Mouse (Mus musculus): ENCODE results near the gene Dlg2. TPM values are rescaled to one million over a fixed set of nuclear protein-coding genes. Genes with fewer than 3 reads are reported as not detected.

The Dlg2 gene
- polyA plus RNA-seq, 1 experiment from 2014 or later, result 2.3 TPM

- Histone ChIP-seq H3K4me2 (no peak overlapping the region), H3K4me1 (replicated peaks) (no peaks in the 10 kb centered on the region), H3K27me3 (no peaks in the 10 kb centered on the region), H3K36me3 (no peaks in the 10 kb centered on the region), H3K9me3 (no peaks in the 10 kb centered on the region), H3K4me3 (replicated peaks) (no peak overlapping the region), H3K27ac (no peak overlapping the region), H3K9ac (replicated peaks) (no peak overlapping the region)
- 78% methylated on average over 1 of the region's 1 CpGs for WGBS
- ATAC-seq (ENCODE audit: insufficient number of reproducible peaks, insufficient read depth, low FRiP score, low TSS enrichment, low read depth), result no peak
Observed at GRCm38 (mm10) chr7:91715776-91716175, 1239.3 kb downstream of the Dlg2 start.

- Histone ChIP-seq H3K27ac (no peak overlapping the region), H3K9ac (replicated peaks) (no peak overlapping the region)
Observed at GRCm38 (mm10) chr7:91716696-91717095, 1240.2 kb downstream of the Dlg2 start.

GRCm38 (mm10) chr7:91720318-91720717, 1243.8 kb downstream of the Dlg2 start:
- Histone ChIP-seq H3K36me3 (no peaks in the 10 kb centered on the region), H3K9me3 (no peaks in the 10 kb centered on the region), H3K27ac (no peak overlapping the region), H3K4me1 (replicated peaks) (no peaks in the 10 kb centered on the region), H3K4me3 (replicated peaks) (no peak overlapping the region), H3K4me2 (no peak overlapping the region), H3K9ac (replicated peaks) (no peak overlapping the region), H3K27me3 (no peaks in the 10 kb centered on the region)
- ATAC-seq (ENCODE audit: insufficient number of reproducible peaks, insufficient read depth, low FRiP score, low TSS enrichment, low read depth), result no peak

More at GRCm38 (mm10) chr7:91716696-91717095, 1240.2 kb downstream of the Dlg2 start:
- H3K4me3 ChIP-seq (replicated peaks), result no peak overlapping the region
- H3K36me3 ChIP-seq, result no peaks in the 10 kb centered on the region
- H3K4me1 ChIP-seq (replicated peaks), result no peaks in the 10 kb centered on the region
- no peaks in the 10 kb centered on the region for H3K27me3 ChIP-seq
- no peak overlapping the region for H3K4me2 ChIP-seq
- ATAC-seq (ENCODE audit: insufficient number of reproducible peaks, insufficient read depth, low FRiP score, low TSS enrichment, low read depth), result no peak
- WGBS, result 80% methylated on average over 6 of the region's 6 CpGs
- H3K9me3 ChIP-seq, result no peaks in the 10 kb centered on the region

GRCm38 (mm10) chr7:91724397-91724796, 1247.9 kb downstream of the Dlg2 start:
- H3K4me2 ChIP-seq, result no peak overlapping the region
- no peaks in the 10 kb centered on the region for H3K36me3 ChIP-seq
- no peak overlapping the region for H3K4me3 ChIP-seq (replicated peaks)
- no peak overlapping the region for H3K27ac ChIP-seq
- no peaks in the 10 kb centered on the region for H3K27me3 ChIP-seq
- no peak overlapping the region for H3K9ac ChIP-seq (replicated peaks)
- H3K9me3 ChIP-seq, result no peaks in the 10 kb centered on the region
- H3K4me1 ChIP-seq (replicated peaks), result no peaks in the 10 kb centered on the region
- ATAC-seq (ENCODE audit: insufficient number of reproducible peaks, insufficient read depth, low FRiP score, low TSS enrichment, low read depth), result no peak
- 67% methylated on average over 5 of the region's 5 CpGs for WGBS

- H3K4me3 ChIP-seq (replicated peaks), result no peak overlapping the region
- no peak overlapping the region for H3K27ac ChIP-seq
- H3K9ac ChIP-seq (replicated peaks), result no peak overlapping the region
- WGBS, result 82% methylated on average over 3 of the region's 3 CpGs
- H3K4me1 ChIP-seq (replicated peaks), result no peaks in the 10 kb centered on the region
- no peaks in the 10 kb centered on the region for H3K27me3 ChIP-seq
- H3K9me3 ChIP-seq, result no peaks in the 10 kb centered on the region
- H3K36me3 ChIP-seq, result no peaks in the 10 kb centered on the region
- no peak for ATAC-seq (ENCODE audit: insufficient number of reproducible peaks, insufficient read depth, low FRiP score, low TSS enrichment, low read depth)
- no peak overlapping the region for H3K4me2 ChIP-seq
Observed at GRCm38 (mm10) chr7:91740748-91741147, 1264.3 kb downstream of the Dlg2 start.

- Histone ChIP-seq H3K27me3 (no peaks in the 10 kb centered on the region), H3K36me3 (no peaks in the 10 kb centered on the region), H3K4me2 (no peak overlapping the region), H3K4me1 (replicated peaks) (no peaks in the 10 kb centered on the region), H3K9ac (replicated peaks) (no peak overlapping the region), H3K27ac (no peak overlapping the region), H3K4me3 (replicated peaks) (no peak overlapping the region), H3K9me3 (no peaks in the 10 kb centered on the region)
- no peak for ATAC-seq (ENCODE audit: insufficient number of reproducible peaks, insufficient read depth, low FRiP score, low TSS enrichment, low read depth)
Observed at GRCm38 (mm10) chr7:91753151-91753861, 1276.8 kb downstream of the Dlg2 start.

GRCm38 (mm10) chr7:91767648-91768047, 1291.2 kb downstream of the Dlg2 start:
- Histone ChIP-seq H3K4me3 (replicated peaks) (no peak overlapping the region), H3K9me3 (no peaks in the 10 kb centered on the region), H3K27me3 (no peaks in the 10 kb centered on the region), H3K4me2 (no peak overlapping the region), H3K4me1 (replicated peaks) (no peaks in the 10 kb centered on the region), H3K9ac (replicated peaks) (no peak overlapping the region), H3K36me3 (no peaks in the 10 kb centered on the region), H3K27ac (no peak overlapping the region)
- no peak for ATAC-seq (ENCODE audit: insufficient number of reproducible peaks, insufficient read depth, low FRiP score, low TSS enrichment, low read depth)

- Histone ChIP-seq H3K4me1 (replicated peaks) (no peaks in the 10 kb centered on the region), H3K9ac (replicated peaks) (no peak overlapping the region), H3K27me3 (no peaks in the 10 kb centered on the region), H3K4me3 (replicated peaks) (no peak overlapping the region), H3K9me3 (no peaks in the 10 kb centered on the region), H3K27ac (no peak overlapping the region), H3K4me2 (no peak overlapping the region), H3K36me3 (no peaks in the 10 kb centered on the region)
- no peak for ATAC-seq (ENCODE audit: insufficient number of reproducible peaks, insufficient read depth, low FRiP score, low TSS enrichment, low read depth)
Observed at GRCm38 (mm10) chr7:91778673-91779072, 1302.2 kb downstream of the Dlg2 start.

- H3K27me3 ChIP-seq, result no peaks in the 10 kb centered on the region
- H3K4me2 ChIP-seq, result no peak overlapping the region
- WGBS, result 73% methylated on average over 2 of the region's 2 CpGs
- no peak overlapping the region for H3K27ac ChIP-seq
- no peaks in the 10 kb centered on the region for H3K4me1 ChIP-seq (replicated peaks)
- H3K9me3 ChIP-seq, result no peaks in the 10 kb centered on the region
- no peak overlapping the region for H3K9ac ChIP-seq (replicated peaks)
- H3K36me3 ChIP-seq, result no peaks in the 10 kb centered on the region
- no peak overlapping the region for H3K4me3 ChIP-seq (replicated peaks)
- no peak for ATAC-seq (ENCODE audit: insufficient number of reproducible peaks, insufficient read depth, low FRiP score, low TSS enrichment, low read depth)
Observed at GRCm38 (mm10) chr7:91784617-91785016, 1308.1 kb downstream of the Dlg2 start.

GRCm38 (mm10) chr7:91785445-91785844, 1309.0 kb downstream of the Dlg2 start:
- Histone ChIP-seq H3K36me3 (no peaks in the 10 kb centered on the region), H3K27ac (no peak overlapping the region), H3K27me3 (no peaks in the 10 kb centered on the region), H3K9ac (replicated peaks) (no peak overlapping the region), H3K9me3 (no peaks in the 10 kb centered on the region), H3K4me3 (replicated peaks) (no peak overlapping the region), H3K4me1 (replicated peaks) (no peaks in the 10 kb centered on the region), H3K4me2 (no peak overlapping the region)
- no peak for ATAC-seq (ENCODE audit: insufficient number of reproducible peaks, insufficient read depth, low FRiP score, low TSS enrichment, low read depth)
- 77% methylated on average over 5 of the region's 5 CpGs for WGBS

GRCm38 (mm10) chr7:91785871-91786270, 1309.4 kb downstream of the Dlg2 start:
- H3K4me1 ChIP-seq (replicated peaks), result no peaks in the 10 kb centered on the region
- H3K36me3 ChIP-seq, result no peaks in the 10 kb centered on the region
- no peaks in the 10 kb centered on the region for H3K27me3 ChIP-seq
- no peaks in the 10 kb centered on the region for H3K9me3 ChIP-seq
- no peak overlapping the region for H3K27ac ChIP-seq
- 66% methylated on average over 3 of the region's 3 CpGs for WGBS
- H3K9ac ChIP-seq (replicated peaks), result no peak overlapping the region
- ATAC-seq (ENCODE audit: insufficient number of reproducible peaks, insufficient read depth, low FRiP score, low TSS enrichment, low read depth), result no peak
- H3K4me3 ChIP-seq (replicated peaks), result no peak overlapping the region
- H3K4me2 ChIP-seq, result no peak overlapping the region

GRCm38 (mm10) chr7:91790949-91791564, 1314.6 kb downstream of the Dlg2 start:
- Histone ChIP-seq H3K4me1 (replicated peaks) (no peaks in the 10 kb centered on the region), H3K9me3 (no peaks in the 10 kb centered on the region), H3K9ac (replicated peaks) (no peak overlapping the region), H3K27me3 (no peaks in the 10 kb centered on the region), H3K27ac (no peak overlapping the region), H3K4me2 (no peak overlapping the region), H3K4me3 (replicated peaks) (no peak overlapping the region), H3K36me3 (no peaks in the 10 kb centered on the region)
- ATAC-seq (ENCODE audit: insufficient number of reproducible peaks, insufficient read depth, low FRiP score, low TSS enrichment, low read depth), result no peak
- 82% methylated on average over 4 of the region's 4 CpGs for WGBS
